Mouse (Mus musculus): ENCODE data around the gene Ubap2l. TPM values are rescaled to one million over a fixed set of nuclear protein-coding genes. Genes with fewer than 3 reads are reported as not detected.
A peak's percentile ranks its signal among the peaks of the same experiment; 100 is the strongest.

The Ubap2l gene
- total RNA-seq, 2 experiments from 2014 or later = 151 to 326 TPM

DNA sequence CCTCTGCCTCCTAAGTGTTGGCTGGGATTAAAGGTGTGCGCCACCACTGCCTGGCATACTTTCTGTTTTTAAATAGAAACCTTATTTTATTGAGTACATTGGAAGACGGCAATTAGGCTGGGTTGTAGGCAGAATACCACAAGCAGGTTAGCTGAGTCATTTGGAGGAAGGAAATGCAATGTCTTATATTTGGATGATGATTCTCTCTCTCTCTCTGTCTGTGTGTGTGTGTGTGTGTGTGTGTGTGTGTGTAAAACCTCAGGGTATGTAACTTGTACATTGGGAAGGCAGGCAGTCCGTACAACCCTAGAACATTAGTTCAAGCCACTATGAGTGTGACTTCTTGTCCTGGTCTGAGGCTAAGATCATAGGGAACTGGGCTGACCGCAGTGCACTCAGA, 64.6 kb downstream of the Ubap2l start:
- no peak for ATAC-seq (replicated peaks; ENCODE audit: low FRiP score, low TSS enrichment, poor library complexity, severe bottlenecking)

DNA sequence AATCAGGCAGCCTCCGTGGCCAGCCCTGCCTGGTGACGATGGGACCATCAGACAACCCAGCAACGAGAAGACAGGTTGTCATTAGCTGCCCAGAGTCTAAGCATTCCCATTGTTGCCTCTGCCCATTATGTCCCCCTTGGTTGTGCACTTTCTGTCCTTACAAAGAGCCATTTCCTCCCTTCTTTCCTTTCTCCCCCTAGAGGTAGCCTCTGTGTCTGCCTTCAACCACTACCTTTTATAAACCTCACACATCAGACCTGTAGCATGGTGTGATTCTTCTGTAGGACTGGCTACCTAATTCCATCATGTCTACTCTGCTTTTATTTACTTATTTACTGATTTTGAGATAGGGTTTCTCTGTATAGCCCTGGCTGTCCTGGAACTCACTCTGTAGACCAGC, 65.2 kb downstream of the Ubap2l start:
- ATAC-seq (replicated peaks; ENCODE audit: low FRiP score, low TSS enrichment, poor library complexity, severe bottlenecking) = 0 out of 2 replicates have a peak, but pooled peaks have one; percentile 59

DNA sequence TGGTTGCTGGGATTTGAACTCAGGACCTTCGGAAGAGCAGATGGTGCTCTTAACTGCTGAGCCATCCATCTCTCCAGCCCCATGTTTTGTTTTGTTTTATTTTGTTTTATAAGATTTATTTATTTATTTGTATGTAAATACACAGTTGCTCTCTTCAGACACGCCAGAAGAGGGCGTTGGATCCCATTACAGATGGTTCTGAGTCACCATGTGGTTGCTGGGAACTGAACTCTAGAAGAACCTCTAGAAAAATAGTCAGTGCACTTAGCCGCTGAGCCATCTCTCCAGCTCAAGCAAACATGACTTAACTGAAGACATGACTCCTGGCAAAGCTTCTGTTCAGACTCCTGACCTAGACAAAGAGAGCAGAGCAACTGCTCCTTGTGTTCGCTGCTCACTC, 70.0 kb downstream of the Ubap2l start:
- ATAC-seq (replicated peaks; ENCODE audit: low FRiP score, low TSS enrichment, poor library complexity, severe bottlenecking) = no peak

DNA sequence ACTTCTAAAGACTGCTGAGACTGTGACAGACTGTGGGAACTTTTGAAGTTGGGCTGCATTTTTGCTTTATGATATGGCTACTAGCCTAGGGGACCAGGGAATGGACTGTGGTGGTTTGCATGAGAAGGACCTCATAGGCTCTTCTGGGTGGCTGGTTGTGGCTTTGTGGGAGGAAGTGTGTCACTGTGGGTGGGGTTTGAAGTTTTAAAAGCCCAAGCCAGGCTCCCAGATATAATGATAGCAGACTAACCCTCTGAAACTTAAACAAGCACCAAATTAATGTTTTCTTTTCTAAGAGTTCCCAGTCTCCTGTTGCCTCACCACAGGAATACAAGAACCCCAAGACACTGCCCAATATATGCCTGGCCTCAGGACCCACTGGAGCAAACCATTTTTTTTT, 75.6 kb downstream of the Ubap2l start:
- ATAC-seq (replicated peaks; ENCODE audit: low FRiP score, low TSS enrichment, poor library complexity, severe bottlenecking) = no peak

- no peak for ATAC-seq (replicated peaks; ENCODE audit: low FRiP score, low TSS enrichment, poor library complexity, severe bottlenecking)
Observed at GRCm38 (mm10) chr3:89968509-89968908, 83.9 kb downstream of the Ubap2l start.

DNA sequence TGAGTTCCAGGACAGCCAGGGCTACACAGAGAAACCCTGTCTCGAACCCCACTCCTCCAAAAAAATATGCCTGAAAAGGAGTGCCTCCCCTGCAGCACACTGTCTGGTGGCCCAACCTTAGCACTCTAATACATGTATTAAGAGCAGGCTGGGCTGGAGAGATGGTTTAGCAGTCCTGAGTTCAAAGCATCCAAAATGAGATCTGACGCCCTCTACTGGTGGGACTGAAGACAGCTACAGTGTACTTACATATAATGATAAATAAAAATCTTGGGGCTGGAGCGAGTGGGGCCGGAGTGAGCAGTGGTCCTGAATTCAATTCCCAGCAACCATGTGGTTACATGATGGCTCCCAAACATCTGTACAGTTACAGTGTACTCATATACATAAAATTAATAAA, 85.5 kb downstream of the Ubap2l start:
- no peak for ATAC-seq (replicated peaks; ENCODE audit: low FRiP score, low TSS enrichment, poor library complexity, severe bottlenecking)

GRCm38 (mm10) chr3:89965972-89966371, 86.5 kb downstream of the Ubap2l start:
- no peak for ATAC-seq (replicated peaks; ENCODE audit: low FRiP score, low TSS enrichment, poor library complexity, severe bottlenecking)

DNA sequence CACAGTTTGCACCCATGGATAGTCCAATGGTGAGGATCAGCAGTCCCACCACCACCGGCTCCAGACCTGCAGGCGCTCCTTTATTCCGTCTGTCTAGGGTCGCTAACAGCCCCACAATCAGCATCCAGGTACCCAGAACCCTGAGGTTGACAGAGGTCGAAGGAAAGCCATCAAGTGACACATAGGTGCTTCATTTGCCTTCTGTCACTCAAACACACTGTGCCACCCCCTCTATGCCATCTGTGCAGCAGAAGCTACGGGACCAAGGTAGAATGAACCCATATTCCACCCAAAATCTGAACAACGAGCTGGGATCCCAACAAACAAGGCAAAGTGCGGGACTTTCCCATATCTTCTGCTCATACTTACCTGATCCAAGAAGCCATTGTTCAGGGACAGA, 86.9 kb downstream of the Ubap2l start:
- ATAC-seq (replicated peaks; ENCODE audit: low FRiP score, low TSS enrichment, poor library complexity, severe bottlenecking) = no peak

DNA sequence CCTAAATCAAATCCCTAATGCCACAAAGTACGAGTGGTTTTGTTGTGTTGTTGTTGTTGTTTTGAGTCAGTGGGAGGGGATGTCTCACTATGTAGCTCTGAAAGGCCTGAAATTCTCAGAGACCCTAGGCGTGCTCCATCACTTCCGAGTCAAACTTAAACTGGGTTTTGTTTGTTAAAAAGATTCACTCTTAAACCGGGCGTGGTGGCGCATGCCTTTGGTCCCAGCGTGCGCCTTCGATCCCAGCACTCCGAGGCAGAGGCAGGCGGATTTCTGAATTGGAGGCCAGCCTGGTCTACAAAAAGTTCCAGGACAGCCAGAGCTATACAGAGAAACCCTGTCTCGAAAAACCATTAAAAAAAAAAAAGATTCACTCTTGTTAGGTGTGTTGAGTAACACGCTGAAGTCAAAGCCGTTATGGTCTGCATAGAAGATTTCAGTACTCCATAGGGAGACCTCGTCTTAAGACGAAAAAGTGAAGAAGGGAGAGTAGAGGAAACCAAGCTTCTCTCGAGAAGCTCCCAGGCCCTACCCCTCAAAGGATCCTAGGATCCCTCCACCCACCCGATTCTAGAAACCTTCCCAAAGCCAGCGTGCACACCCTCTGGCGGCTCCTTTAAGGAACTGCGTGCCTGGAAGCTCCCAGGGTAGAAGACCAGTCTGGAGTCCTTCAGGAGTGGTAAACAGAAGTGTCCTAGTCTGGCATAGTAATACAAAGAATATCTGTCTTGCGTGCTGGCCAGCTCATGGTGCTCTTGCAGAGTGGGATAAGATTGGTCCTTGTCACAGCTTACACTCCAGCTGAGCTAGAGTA, 88.3 kb downstream of the Ubap2l start:
- ATAC-seq (replicated peaks; ENCODE audit: low FRiP score, low TSS enrichment, poor library complexity, severe bottlenecking) = peak; percentile 49; the same call in 1 of the 2 replicates

GRCm38 (mm10) chr3:89963221-89963763, 89.1 kb downstream of the Ubap2l start, which contains the start of gene Atp8b2:
Atp8b2 (minus strand) TSS chr3:89963508.
- ATAC-seq (replicated peaks; ENCODE audit: low FRiP score, low TSS enrichment, poor library complexity, severe bottlenecking) = no peak

- ATAC-seq (replicated peaks; ENCODE audit: low FRiP score, low TSS enrichment, poor library complexity, severe bottlenecking) = no peak
Observed at GRCm38 (mm10) chr3:89962751-89963220, 89.6 kb downstream of the Ubap2l start.

DNA sequence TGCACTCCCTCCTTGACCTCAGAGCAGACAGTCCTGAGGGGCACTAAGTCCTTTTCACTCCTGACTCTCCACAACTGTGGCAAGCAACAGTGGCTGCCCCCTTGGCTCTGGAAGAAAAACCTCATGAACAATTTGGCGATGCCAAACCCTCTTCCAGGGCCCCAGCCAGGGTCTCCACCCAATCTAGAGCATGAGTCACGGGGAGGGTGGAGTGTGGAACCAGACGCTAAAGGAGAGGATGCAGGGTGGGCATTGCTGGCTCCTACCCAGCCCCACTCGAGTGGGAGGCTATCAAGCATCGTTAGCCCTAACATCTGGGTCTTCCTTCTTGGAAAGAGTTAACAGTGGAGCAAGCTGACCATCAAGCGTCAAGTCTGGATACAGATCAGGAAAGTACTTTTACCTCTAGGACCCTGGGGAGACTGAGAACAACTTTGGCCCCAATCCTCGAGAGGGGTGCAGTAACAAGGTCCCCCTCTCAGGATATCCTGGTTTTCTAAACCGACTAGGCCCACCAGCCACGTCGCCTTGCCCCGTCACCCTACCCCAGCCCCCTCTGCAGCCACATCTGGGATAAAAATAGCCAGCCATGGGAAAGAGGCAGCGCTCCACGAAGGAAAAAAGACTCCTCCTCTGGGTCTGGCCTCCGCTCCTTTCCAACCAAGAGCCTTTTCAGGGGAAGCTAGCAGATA, 90.2 kb downstream of the Ubap2l start:
- no peak for ATAC-seq (replicated peaks; ENCODE audit: low FRiP score, low TSS enrichment, poor library complexity, severe bottlenecking)

DNA sequence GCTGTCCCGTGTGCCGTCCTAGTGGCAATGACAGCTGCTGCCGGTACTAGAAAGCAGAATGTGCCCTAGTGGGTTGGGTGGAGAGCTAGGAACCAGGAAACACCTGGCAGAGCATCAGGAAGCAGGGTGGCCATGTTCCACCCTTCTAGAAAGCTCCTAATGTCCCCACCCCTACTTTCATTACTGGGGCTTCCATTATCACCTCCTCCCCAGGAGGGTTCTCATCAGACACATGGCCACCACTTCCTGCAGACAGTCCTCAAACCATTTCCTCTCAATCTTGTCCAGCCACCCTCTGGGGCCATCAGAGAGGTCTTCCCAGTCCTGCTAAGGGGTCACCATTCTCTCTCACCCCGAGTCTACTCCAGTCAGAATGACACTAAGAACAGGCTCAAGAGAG, 91.0 kb downstream of the Ubap2l start:
- no peak for ATAC-seq (replicated peaks; ENCODE audit: low FRiP score, low TSS enrichment, poor library complexity, severe bottlenecking)

GRCm38 (mm10) chr3:89960469-89960868, 92.0 kb downstream of the Ubap2l start:
- peak; percentile 84 for ATAC-seq (replicated peaks; ENCODE audit: low FRiP score, low TSS enrichment, poor library complexity, severe bottlenecking)

DNA sequence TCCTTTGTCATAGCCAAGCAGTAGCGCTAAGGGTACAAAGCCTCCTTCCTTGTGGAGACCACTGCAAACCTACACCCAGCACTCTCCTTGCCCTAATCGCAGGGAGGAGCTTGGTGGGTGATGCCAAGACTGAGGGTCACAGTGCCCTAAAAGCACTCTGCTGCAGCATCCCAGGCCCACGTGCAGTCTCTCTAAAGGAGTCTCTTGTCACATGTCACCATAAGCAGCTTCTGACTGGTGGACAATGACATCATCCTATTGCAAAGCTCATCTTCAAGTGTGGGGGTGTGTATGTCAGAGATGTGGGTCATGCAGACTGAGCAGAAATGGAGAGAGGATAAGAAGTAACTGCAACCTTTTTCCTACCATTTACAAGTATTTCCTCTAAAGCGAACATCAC, 93.0 kb downstream of the Ubap2l start:
- ATAC-seq (replicated peaks; ENCODE audit: low FRiP score, low TSS enrichment, poor library complexity, severe bottlenecking) = no peak

- no peak for ATAC-seq (replicated peaks; ENCODE audit: low FRiP score, low TSS enrichment, poor library complexity, severe bottlenecking)
Observed at GRCm38 (mm10) chr3:89957880-89958279, 94.5 kb downstream of the Ubap2l start.

DNA sequence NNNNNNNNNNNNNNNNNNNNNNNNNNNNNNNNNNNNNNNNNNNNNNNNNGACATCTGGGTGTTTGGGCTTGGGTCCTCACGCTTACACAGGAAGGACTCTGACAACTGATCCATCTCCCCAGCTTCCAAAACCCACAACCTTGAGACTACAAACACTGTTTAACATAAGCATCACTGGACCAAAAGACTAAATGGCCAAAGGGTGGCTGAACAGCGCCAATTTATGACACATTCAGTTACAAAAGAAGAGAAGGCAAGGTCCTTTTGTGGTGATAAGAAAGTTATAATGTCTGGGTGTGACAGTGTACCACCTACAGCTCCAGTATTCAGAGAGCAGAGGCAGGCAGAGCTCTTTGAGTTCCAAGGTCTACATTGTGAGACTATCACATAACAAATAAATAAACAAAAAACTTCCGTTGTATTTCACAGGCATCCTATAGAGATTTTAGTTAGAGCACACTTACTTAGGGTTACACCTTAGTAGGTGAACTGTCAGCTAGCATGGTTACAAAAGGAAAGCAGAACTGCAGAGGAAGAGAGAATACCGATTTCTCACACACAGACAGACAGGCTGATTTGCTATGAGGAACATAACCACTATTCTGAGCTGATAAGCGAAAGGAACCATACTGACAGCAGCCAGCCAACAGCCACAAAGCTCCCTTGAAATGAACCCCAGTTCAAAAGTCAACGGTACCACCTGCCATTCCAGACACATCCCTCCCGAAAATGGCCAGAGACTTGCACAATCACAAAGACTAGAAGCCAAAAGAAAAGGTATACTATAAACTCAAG, 96.1 kb downstream of the Ubap2l start:
- ATAC-seq (replicated peaks; ENCODE audit: low FRiP score, low TSS enrichment, poor library complexity, severe bottlenecking) = no peak

DNA sequence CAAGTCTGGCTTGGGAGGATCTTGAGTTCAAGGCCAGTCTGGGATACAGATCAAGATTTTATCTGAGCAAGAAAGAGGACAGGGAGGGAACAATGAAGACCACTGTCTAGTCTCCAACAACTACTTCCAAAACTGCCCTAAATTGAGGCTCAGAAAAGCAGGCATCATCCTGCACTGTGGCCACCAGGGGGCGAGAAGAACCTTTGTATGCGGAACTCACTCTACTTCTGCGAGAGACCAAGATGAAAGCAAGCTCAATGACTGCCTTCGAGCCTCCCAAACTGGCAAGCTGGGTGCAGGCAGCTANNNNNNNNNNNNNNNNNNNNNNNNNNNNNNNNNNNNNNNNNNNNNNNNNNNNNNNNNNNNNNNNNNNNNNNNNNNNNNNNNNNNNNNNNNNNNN, 99.0 kb downstream of the Ubap2l start:
- peak; percentile 80 for ATAC-seq (replicated peaks; ENCODE audit: low FRiP score, low TSS enrichment, poor library complexity, severe bottlenecking)
